Mouse (Mus musculus) left cerebral cortex, postnatal 4 days (tissue): ENCODE measurements at regions not wholly inside any gene's neighbourhood (a gene's known extent, or its start where the extent isn't known, plus 50 kb on each side); places are given as distances from the start of the nearest gene placed in this dataset.

Experiments used
- DNase-seq: peaks from one replicate; pipeline ENCODE4 v3.0.0-alpha.2; 2022
- intact Hi-C: fragments of 180-260 bp; cut with DNase I; formaldehyde crosslinking; loops from one replicate; pipeline ENCODE4 v1.15.1; 2025

- no peak for DNase-seq
- intact Hi-C loops: no loop called here
Observed at GRCm38 (mm10) chr7:64060582-64060981, 93.1 kb upstream of the Trpm1 start.

DNA sequence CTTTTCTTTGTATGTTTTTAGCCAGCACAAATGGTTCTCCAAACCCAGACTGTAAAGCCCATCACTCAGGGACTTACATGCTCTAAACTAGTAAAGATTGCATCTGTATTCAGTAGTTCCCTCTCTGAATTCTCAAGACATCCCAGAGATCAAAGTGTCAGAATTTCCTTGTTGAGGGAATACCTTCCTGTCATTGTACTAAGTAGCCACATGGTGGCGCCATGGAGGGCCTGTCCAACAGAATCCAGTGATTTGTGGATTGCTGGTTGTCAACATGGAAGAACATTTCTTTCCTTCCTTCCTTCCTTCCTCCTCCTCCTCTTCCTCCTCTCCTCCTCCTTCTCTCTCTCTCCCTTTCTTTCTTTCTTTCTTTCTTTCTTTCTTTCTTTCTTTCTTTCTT is 93.6 kb upstream of the Trpm1 start:
- peak; percentile 42 for DNase-seq
- intact Hi-C loops: no loop called here

- intact Hi-C loops: no loop called here
- DNase-seq: no peak
Observed at GRCm38 (mm10) chr7:64058282-64058872, 95.3 kb upstream of the Trpm1 start.

GRCm38 (mm10) chr7:64057873-64058272 is 95.8 kb upstream of the Trpm1 start:
- no peak for DNase-seq
- intact Hi-C loops: no loop called here

DNA sequence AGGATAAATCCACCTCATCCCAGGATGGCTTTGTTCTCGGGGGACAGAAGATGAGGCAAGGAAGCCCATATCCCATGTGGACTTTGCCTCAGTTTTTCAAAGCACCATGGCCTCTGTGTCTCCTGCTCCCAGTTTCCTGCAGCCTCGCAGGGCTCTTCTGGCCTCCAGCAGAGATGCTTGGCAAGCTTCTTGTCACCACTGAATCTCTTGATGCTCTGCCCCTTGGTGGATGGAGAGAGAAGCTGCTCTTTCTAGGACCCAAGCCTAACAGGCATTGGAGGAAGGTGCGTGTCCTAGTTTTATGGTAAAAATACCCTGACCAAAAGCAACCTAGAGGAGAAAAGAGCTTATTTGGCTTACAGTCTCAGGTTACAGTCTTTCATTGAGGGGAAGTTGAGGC is 97.1 kb upstream of the Trpm1 start:
- intact Hi-C loops: no loop called here

DNA sequence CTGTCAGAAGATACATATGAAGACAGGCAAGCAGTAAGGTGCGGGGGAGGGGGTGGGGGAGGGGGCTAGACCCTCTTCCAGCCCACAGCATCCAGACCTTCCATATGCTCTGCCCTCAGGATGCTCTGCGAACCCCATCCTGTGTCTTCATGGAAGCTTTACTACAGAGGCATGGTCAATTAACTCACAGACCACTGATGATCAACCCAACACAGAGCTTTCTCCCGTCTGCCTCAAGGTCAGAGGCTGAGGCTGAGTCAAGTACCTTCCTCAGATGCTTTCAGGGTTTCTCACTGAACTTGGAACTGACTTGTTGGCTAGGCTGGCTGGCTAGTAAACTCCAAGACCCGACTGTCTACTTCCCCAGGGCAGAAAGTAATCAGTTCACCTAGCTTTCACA is 98.6 kb upstream of the Trpm1 start:
- no peak for DNase-seq
- intact Hi-C loops: no loop called here

More for the DNA sequence above, 97.1 kb upstream of the Trpm1 start:
- DNase-seq: no peak

GRCm38 (mm10) chr7:64053766-64054165 is 99.9 kb upstream of the Trpm1 start:
- DNase-seq: peak; percentile 33
- intact Hi-C loops: no loop called here

DNA sequence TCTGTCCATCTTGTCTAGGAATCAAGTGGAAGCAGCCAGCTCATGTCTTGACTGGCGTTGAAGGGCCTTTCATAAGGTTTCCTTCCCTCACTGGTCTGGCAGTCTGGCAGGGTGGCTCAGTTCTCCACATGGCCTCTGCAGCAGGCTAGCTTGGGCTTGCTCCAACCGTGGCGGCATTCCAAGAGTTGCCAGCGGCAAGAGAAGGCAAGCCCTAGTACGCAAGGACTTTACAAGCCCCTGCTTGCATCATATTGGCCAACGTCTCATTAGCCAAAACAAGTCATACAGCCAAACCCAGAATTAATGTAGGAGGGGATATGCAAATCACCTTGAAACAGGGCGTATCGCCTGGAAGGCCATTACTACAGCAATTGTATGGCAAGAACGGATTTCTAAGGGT is 101.2 kb upstream of the Trpm1 start:
- intact Hi-C loops: no loop called here
- DNase-seq: peak; percentile 96

- intact Hi-C loops: no loop called here
- no peak for DNase-seq
Observed at GRCm38 (mm10) chr7:64050826-64051401, 102.7 kb upstream of the Trpm1 start.

DNA sequence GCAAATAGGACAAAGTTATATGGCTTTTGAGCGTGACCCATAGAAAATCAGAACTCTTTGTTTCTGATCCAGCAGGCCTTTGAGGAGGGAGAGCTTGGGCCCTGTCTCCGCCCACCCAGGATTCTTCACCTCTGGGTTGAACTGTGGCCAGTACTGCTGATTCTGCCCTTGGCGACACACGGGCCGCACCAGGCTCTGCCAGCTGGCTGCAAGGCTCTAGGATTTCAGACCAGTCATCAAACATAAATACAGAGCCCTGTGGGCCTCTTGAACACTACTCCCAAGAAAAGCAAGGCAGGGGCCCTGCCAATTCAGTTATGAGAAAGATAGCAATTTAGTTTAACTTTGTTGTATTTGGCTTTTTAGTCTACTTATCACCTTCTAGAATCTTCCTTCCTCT is 103.4 kb upstream of the Trpm1 start:
- peak; percentile 62 for DNase-seq
- intact Hi-C loops: no loop called here

- intact Hi-C loops: no loop called here
- no peak for DNase-seq
Observed at GRCm38 (mm10) chr7:64049183-64049965, 104.3 kb upstream of the Trpm1 start.

DNA sequence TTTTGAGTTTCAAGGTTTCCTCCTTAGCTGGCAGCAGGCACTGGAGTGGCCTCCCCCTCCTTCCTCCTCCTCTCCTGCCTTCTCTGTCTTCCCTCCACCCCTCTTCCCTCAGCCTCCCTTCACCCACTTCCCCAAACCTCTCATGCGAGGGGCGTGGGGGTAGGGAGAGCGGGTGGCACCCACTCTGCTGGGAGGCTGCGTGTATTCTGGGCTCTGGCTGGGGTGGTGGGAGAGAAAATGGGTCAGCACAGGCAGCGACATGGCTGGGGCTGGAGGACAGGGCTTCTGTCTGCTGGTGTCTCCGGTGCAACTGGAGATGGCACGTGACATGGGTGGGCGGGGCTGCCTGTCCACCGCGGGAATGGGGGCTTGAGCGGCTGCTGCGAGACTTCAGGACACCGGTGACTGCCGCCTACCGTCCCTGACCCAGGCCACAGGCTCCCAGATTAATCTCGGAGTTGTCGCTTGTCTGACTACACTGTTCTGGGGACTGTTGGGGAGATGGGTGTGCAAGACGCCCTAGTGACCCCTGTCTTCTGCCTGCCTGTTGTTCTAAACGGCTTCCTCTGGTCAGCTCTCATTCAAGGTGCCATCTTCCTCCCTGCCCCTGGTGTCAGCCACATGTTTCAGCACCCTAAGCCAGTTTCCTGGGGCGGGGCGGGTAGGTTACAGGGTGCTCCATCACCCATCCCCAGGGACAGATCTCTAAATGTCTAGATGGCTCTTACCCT is 105.0 kb upstream of the Trpm1 start:
- peak; percentile 69 for DNase-seq
- intact Hi-C loops: no loop called here

DNA sequence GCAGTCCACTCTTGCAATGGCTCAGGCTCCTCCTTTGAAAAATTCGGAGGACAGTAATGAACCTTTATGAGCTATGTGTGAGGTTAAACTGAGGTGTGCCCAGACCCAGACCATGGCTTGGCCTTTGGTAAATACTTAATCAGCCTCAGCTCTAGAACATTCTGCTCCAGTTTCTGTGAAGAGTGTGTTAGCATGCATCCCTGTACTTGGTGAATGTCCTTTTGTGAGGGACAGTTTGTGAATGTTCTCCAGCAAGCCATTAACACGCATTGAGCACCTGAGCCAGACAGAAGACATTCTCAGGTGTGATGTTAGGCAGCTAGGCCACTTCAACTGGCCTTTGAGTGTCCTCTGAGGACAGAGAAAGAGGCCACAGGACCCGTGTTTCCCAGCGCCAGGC is 105.8 kb upstream of the Trpm1 start:
- intact Hi-C loops: no loop called here
- DNase-seq: no peak

- no peak for DNase-seq
- intact Hi-C loops: no loop called here
Observed at GRCm38 (mm10) chr7:64045292-64045691, 106.6 kb upstream of the Klf13 start.

GRCm38 (mm10) chr7:64042978-64043377 is 104.3 kb upstream of the Klf13 start:
- intact Hi-C loops: no loop called here

DNA sequence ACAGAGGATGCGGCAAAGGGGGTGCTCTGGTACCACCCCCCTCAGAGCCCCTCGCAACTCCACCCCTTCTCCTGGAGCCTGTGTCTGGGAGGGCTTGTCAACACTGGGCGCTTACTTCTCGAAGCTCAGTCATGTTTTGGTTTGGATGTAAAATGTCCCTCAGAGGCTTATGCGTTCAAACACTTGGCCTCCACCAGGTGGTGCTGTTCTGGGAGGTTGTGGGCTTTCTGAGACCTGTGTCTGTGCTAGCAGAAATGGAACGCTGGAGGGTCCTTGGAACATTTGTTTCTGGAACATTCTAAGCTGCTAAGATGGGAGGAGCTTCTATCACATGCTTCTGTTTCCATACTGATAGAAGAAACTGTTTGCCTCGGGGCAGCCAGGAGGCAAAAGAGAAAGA is 102.6 kb upstream of the Klf13 start:
- intact Hi-C loops: no loop called here

More at GRCm38 (mm10) chr7:64042978-64043377, 104.3 kb upstream of the Klf13 start:
- DNase-seq: no peak

DNA sequence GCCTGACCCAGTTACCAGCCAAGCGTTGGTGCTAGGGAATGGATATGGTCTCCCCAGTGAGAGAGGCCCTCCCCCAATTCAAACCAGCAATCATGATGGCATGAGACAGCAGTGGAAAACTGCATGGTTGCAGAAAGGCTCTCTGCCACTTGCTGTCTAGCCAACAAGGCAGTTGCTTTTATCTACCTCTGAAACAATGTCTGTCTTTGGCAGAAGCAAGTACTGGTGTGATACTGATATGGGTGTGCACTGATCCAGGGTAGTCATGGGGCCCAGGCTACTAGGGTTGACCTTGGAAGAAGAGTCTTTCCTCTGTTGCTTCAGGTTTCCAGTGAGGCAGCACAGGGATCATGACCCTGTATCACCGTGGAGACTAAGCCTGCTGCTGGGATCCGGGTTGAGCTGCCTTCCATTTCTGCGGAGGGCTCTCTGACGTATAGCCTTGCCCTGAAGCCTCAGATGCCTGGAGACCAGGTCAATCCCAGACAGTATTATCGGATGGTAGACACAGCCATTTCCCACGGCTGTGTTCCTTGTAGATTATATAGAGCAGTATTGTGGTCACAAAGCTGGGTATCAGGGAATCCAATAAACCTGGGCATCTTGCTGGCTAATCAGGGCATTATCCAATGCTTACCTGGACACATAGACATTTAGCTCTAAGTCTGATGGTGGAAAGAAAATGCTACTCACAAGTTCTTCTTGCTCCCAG is 101.5 kb upstream of the Klf13 start:
- no peak for DNase-seq
- intact Hi-C loops: no loop called here

More for the DNA sequence above, 102.6 kb upstream of the Klf13 start:
- no peak for DNase-seq

DNA sequence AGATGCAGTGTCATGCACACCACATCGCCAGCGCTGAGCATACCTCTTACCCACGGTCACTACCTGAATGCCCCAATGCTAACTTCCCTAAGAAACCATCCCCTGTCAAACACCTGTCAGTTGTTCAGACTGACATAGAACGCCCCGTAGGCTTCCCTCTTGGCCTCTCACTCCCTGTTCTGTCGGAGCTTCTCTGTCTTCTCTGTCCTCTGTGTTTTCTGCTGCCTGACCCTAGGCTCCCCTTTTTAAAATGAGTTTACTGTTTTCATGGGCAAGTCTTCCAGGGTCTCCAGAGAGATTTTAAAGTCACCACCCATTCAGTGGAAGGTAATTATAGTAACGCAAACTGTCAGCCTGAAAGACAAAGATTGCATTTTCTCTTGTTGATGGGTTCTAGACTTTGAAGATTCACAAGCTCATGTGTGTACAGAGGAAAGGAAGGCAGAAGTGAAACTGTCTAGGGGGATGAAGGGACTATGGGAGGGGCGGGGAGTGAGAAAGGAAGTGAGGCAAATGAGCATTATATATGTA is 99.1 kb upstream of the Klf13 start:
- DNase-seq: no peak
- intact Hi-C loops: no loop called here

DNA sequence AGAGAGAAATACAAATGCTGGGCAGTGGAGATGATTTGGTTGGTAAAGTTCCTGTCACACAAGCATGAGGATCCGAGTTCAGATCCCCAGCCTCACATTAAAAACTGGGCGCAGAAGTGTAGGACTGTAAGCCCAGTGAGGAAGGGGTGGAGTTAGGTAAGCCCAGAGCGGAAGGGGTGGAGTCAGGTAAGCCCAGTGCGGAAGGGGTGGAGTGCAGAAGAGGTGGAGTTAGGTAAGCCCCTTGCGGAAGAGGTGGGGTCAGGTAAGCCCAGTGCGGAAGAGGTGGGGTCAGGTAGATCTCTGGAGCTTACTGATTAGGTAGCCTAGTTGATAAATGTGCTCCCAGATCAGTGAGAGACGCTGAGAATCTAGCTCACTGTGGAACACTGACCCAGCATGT is 97.4 kb upstream of the Klf13 start:
- no peak for DNase-seq

GRCm38 (mm10) chr7:64035025-64035606 is 96.4 kb upstream of the Klf13 start:
- DNase-seq: no peak
- intact Hi-C loops: no loop called here

More for the DNA sequence above, 97.4 kb upstream of the Klf13 start:
- intact Hi-C loops: no loop called here
